Mouse (Mus musculus) bone marrow macrophage, adult 2 months (primary cell): ENCODE measurements at regions not wholly inside any gene's neighbourhood (a gene's known extent, or its start where the extent isn't known, plus 50 kb on each side); places are given as distances from the start of the nearest gene placed in this dataset.

Experiments used
- CTCF ChIP-seq: IDR thresholded peaks from 2 replicates; pipeline ENCODE4 v1.5.1; 2012; ENCODE audit warnings: low read depth, mild to moderate bottlenecking, low read length, moderate library complexity
- POLR2A ChIP-seq: IDR thresholded peaks from 2 replicates; pipeline ENCODE4 v1.6.1; 2012; ENCODE audit warnings: mild to moderate bottlenecking, low read depth, low read length, borderline replicate concordance

DNA sequence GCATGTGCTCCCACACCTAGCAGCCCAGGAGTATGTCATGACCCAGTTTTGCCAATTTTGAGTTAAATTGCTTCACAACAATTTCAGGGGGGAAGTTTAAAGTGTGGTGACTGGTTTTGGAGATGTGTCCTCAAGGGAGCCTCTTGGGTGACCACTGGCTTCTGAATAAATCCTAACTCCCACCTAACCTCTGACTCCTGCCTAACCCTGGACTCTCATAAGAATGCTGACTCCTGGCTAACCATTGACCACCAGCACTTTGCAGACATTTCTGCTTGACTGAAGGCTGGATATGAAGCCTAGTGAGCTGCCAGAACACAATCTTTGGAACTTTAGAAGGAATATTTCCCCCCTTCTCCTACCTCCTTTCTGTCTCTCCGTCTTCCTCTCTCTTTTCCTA, 133.3 kb upstream of the Tmpo start:
- TF ChIP-seq CTCF (no peak), POLR2A (no peak)
